Mouse (Mus musculus): ENCODE measurements around the gene Dut.

DNA sequence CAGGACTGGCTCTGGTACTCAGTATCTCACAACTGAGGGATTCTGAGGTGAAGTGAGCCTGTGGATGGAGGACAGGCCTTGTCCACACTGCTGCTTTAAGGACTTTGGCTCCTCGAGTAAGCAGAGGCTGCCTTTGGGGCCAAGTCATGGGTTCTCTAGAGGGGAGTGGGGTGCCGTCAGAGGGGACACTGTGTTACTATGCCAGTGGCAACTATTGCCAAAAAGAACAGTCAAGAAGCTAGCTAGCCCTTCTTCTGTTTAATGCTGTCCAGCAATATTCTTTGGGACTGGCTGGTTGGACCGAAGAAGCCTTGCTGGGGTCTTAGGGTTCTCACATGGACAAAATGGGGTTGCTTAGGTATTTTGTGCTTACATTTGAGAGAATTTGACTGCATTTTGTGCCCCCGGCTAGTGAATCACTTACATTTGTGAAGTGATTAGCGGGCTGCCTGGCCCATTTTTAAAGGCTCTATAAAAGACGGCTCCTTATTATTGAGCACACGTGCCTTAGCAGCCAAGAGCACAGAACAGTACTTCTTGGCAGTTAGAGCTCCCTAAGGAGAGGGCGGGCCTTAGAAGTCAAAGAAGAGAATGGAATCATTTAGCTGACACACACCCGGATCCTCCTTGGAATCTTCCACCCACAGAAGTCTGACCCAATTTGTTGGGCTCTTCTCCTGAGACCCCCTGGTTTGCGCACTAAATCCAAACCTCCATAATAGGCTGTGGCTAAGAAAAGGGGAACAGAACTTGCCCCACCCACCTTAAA is 43.4 kb downstream of the Dut start:
- TF ChIP-seq NANOG (IDR thresholded peaks at IDR 0.05; ENCODE audit: borderline replicate concordance, low read length) (no peak), CTCF (conservative IDR thresholded peaks at IDR 0.05; ENCODE audit: low read length) (no peak)
